Mouse (Mus musculus) cerebellum, adult 2 months (tissue): ENCODE measurements around the gene Edc3. TPM values are rescaled to one million over a fixed set of nuclear protein-coding genes. Genes with fewer than 3 reads are reported as not detected.

Experiments used
- DNase-seq, 2 experiments: peaks; one replicate each; pipeline ENCODE4 v3.0.0; 2021
- H3K27ac ChIP-seq: fragments of 200-500 bp; 2 replicates; pipeline ENCODE4 v1.5.1; 2012; ENCODE audit warnings: low read length, control low read depth, inconsistent platforms; ENCODE audit not compliant: insufficient read depth
- H3K27me3 ChIP-seq: fragments of 200-500 bp; 2 replicates; pipeline ENCODE4 v1.6.1; 2012; ENCODE audit warnings: inconsistent platforms, mild to moderate bottlenecking, low read length, moderate library complexity; ENCODE audit not compliant: control insufficient read depth, insufficient read depth
- H3K4me1 ChIP-seq: fragments of 200-500 bp; 2 replicates; pipeline ENCODE4 v1.6.1; 2011; ENCODE audit warnings: low read length; ENCODE audit not compliant: control insufficient read depth, insufficient read depth
- H3K4me3 ChIP-seq: fragments of 200-500 bp; replicated peaks from 2 replicates; pipeline ENCODE3; 2011; ENCODE audit warnings: mild to moderate bottlenecking, low read depth, low read length, control low read depth; ENCODE audit not compliant: insufficient read depth
- CTCF ChIP-seq: fragments of 200-500 bp; IDR thresholded peaks from 2 replicates; pipeline ENCODE4 v1.5.1; 2011; ENCODE audit warnings: low read depth, mild to moderate bottlenecking, control low read depth, low read length, moderate library complexity, borderline replicate concordance; ENCODE audit not compliant: insufficient read depth
- POLR2A ChIP-seq: fragments of 200-500 bp; IDR thresholded peaks from 2 replicates; pipeline ENCODE4 v1.6.1; 2011; ENCODE audit warnings: low read length, control low read depth, borderline replicate concordance; ENCODE audit not compliant: insufficient read depth
- WGBS: fragments of 180-500 bp; shearing (Covaris S2); methylation state at CpG from one replicate; pipeline ENCODE4 v1.1.7; 2018; 5-methylcytosine and 5-hydroxymethylcytosine counted together
- polyA plus RNA-seq: library from polyadenylated mRNA; depleted of rRNA; stranded (reverse); fragments of >200 nt; gene quantifications from 2 replicates; pipeline ENCODE4 v1.2.3, GENCODE M21; 2012

The Edc3 gene
- polyA plus RNA-seq, 1 experiment = 16.1 TPM

- DNase-seq = no peak
- TF ChIP-seq POLR2A (no peak), CTCF (no peak)
- whole genome bisulfite sequencing = 87% methylated on average over 2 of the region's 2 CpGs
- Histone ChIP-seq H3K27me3 (no peaks in the 10 kb centered on the region), H3K27ac (no peak overlapping the region), H3K4me3 (no peak overlapping the region), H3K4me1 (no peaks in the 10 kb centered on the region)
These were observed 62.5 kb downstream of the Edc3 start for GRCm38 (mm10) chr9:57770836-57771235.

GRCm38 (mm10) chr9:57773754-57774153, 65.4 kb downstream of the Edc3 start:
- WGBS = 86% methylated on average over 3 of the region's 3 CpGs
- Histone ChIP-seq H3K27me3 (no peaks in the 10 kb centered on the region), H3K4me3 (no peak overlapping the region), H3K4me1 (no peaks in the 10 kb centered on the region), H3K27ac (no peak overlapping the region)
- DNase-seq = no peak
- TF ChIP-seq CTCF (no peak), POLR2A (no peak)

GRCm38 (mm10) chr9:57774168-57774567, 65.8 kb downstream of the Edc3 start:
- Histone ChIP-seq H3K4me3 (no peak overlapping the region), H3K27ac (no peak overlapping the region), H3K4me1 (no peaks in the 10 kb centered on the region), H3K27me3 (no peaks in the 10 kb centered on the region)
- 18% methylated on average over 1 of the region's 1 CpGs for WGBS
- no peak for DNase-seq
- TF ChIP-seq POLR2A (no peak), CTCF (no peak)

- no peak overlapping the region for H3K4me3 ChIP-seq
- no peak for TF ChIP-seq CTCF
- no peak for DNase-seq
- no peaks in the 10 kb centered on the region for H3K27me3 ChIP-seq
- no peaks in the 10 kb centered on the region for H3K4me1 ChIP-seq
- WGBS = 72% methylated on average over 5 of the region's 5 CpGs
- no peak overlapping the region for H3K27ac ChIP-seq
These were observed 66.7 kb downstream of the Edc3 start for GRCm38 (mm10) chr9:57775026-57775425.

DNA sequence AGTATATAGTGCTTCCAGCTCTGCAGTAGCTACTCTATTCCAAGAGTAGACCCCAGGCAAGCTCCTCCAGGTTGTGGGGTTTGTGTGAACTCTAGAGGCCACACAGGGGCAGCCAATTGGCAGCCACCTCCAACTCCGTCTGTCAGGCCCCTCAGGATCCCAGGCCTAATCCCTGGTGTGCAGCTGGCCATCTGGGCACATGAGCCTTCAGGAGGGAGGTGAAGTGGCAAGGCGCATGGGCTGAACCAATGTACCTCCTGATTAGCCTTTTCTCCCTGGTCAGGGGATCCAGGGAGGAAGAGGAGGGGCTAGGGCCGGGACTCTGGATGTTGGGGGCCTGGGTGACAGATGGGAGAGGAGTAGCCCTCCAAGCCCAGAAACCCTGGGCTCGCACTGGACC, 67.4 kb downstream of the Edc3 start:
- Histone ChIP-seq H3K4me3 (no peak overlapping the region), H3K27me3 (no peaks in the 10 kb centered on the region), H3K4me1 (no peaks in the 10 kb centered on the region), H3K27ac (no peak overlapping the region)
- DNase-seq = no peak
- 22% methylated on average over 4 of the region's 4 CpGs for WGBS
- TF ChIP-seq POLR2A (no peak), CTCF (no peak)

GRCm38 (mm10) chr9:57782656-57783055, 74.3 kb downstream of the Edc3 start:
- Histone ChIP-seq H3K27ac (no peak overlapping the region), H3K27me3 (no peaks in the 10 kb centered on the region), H3K4me1 (no peaks in the 10 kb centered on the region), H3K4me3 (no peak overlapping the region)
- 92% methylated on average over 3 of the region's 3 CpGs for WGBS
- DNase-seq = no peak
- no peak for TF ChIP-seq POLR2A
- no peak for TF ChIP-seq CTCF

GRCm38 (mm10) chr9:57789733-57790132, 81.4 kb downstream of the Edc3 start:
- DNase-seq = no peak
- Histone ChIP-seq H3K27ac (no peak overlapping the region), H3K4me1 (peaks cover 2% of the 10 kb centered on the region; the same call in 1 of the 2 replicates), H3K27me3 (no peaks in the 10 kb centered on the region), H3K4me3 (no peak overlapping the region)
- 76% methylated on average over 3 of the region's 3 CpGs for WGBS
- no peak for TF ChIP-seq POLR2A
- TF ChIP-seq CTCF = no peak

GRCm38 (mm10) chr9:57797456-57797855, 89.1 kb downstream of the Edc3 start:
- DNase-seq = no peak
- no peak overlapping the region for H3K27ac ChIP-seq
- peaks cover 16% of the 10 kb centered on the region for H3K4me1 ChIP-seq
- H3K4me3 ChIP-seq = no peak overlapping the region
- 96% methylated on average over 8 of the region's 8 CpGs for WGBS
- TF ChIP-seq POLR2A (no peak), CTCF (no peak)
- H3K27me3 ChIP-seq = no peaks in the 10 kb centered on the region
